Mouse (Mus musculus) forebrain, embryonic 11.5 days (tissue): ENCODE results near the gene Iqck. TPM values are rescaled to one million over a fixed set of nuclear protein-coding genes. Genes with fewer than 3 reads are reported as not detected.

Source experiments
- ATAC-seq: fragments of 200-750 bp; cut with Nextera tagmentation; replicated peaks from 2 replicates; pipeline ENCODE4 v1.8.0; 2017; ENCODE audit warnings: moderate TSS enrichment; ENCODE audit not compliant: low FRiP score
- DNase-seq: peaks from one replicate; pipeline ENCODE4 v3.0.0-alpha.2; 2017; ENCODE audit warnings: low spot score
- H3K27ac ChIP-seq: fragments of 300-500 bp; sonication (generic); 2 replicates; pipeline ENCODE4 v1.5.1; 2014; ENCODE audit warnings: low read depth, low read length
- H3K27me3 ChIP-seq: fragments of 300-500 bp; sonication (generic); 2 replicates; pipeline ENCODE4 v1.6.1; 2014; ENCODE audit warnings: mild to moderate bottlenecking, low read length, mixed read lengths; ENCODE audit not compliant: control insufficient read depth, insufficient read depth
- H3K36me3 ChIP-seq: fragments of 300-500 bp; sonication (generic); 2 replicates; pipeline ENCODE4 v1.6.1; 2014; ENCODE audit warnings: mild to moderate bottlenecking, low read length, moderate library complexity, mixed read lengths; ENCODE audit not compliant: control insufficient read depth, insufficient read depth
- H3K4me1 ChIP-seq: fragments of 300-500 bp; sonication (generic); replicated peaks from 2 replicates; pipeline ENCODE4 v1.6.1; 2014; ENCODE audit warnings: low read length, mixed read lengths; ENCODE audit not compliant: control insufficient read depth, insufficient read depth
- H3K4me2 ChIP-seq: fragments of 300-500 bp; sonication (generic); 2 replicates; pipeline ENCODE4 v1.6.1; 2014; ENCODE audit warnings: low read depth, mild to moderate bottlenecking, low read length, moderate library complexity, mixed read lengths; ENCODE audit not compliant: severe bottlenecking
- H3K4me3 ChIP-seq: fragments of 300-500 bp; sonication (generic); 2 replicates; pipeline ENCODE4 v1.5.1; 2014; ENCODE audit warnings: low read depth, low read length
- H3K9ac ChIP-seq: fragments of 300-500 bp; sonication (generic); 2 replicates; pipeline ENCODE4 v1.6.1; 2014; ENCODE audit warnings: low read length
- H3K9me3 ChIP-seq: fragments of 300-500 bp; sonication (generic); 2 replicates; pipeline ENCODE4 v1.6.1; 2016; ENCODE audit warnings: low read length, mixed read lengths; ENCODE audit not compliant: control insufficient read depth
- WGBS: fragments of 180-500 bp; shearing (Covaris S2); extraction: QIAGEN DNeasy Blood & Tissue Kit; methylation state at CpG from one replicate; pipeline ENCODE4 v1.1.7; 2014; 5-methylcytosine and 5-hydroxymethylcytosine counted together
- polyA plus RNA-seq: library from polyadenylated mRNA; unstranded; fragments of >200 nt; fragmentation: Nextera tagmentation; extraction: Ambion mirVana; gene quantifications from 2 replicates; pipeline ENCODE4 v1.2.1, GENCODE M21; 2014

Gene Iqck
- polyA plus RNA-seq, 1 experiment from 2014 or later, result 2.8 TPM

DNA sequence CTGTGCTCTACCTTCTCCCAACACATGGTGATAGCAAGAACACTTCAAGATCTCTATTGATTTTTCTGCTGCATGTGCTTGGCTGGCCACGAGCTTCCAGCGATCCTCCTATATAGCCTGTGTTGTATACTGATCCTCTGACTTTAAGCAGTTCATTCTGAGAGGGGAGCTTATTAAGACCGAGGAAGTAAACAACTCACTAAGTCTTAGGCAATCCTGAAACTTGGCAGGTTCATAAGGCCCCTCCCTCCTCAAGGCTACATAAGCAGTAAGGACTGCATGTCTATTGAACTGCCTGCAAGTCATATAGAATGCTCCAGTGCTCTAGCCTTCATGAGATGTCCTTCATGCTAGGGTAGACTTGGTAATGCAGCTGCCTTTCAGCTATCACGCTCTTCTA lies 9.2 kb upstream of the Iqck start:
- H3K4me3 ChIP-seq, result no peak overlapping the region
- no peaks in the 10 kb centered on the region for H3K27me3 ChIP-seq
- H3K9ac ChIP-seq, result no peak overlapping the region
- H3K9me3 ChIP-seq, result no peaks in the 10 kb centered on the region
- DNase-seq (no peak), ATAC-seq (no peak)
- H3K4me1 ChIP-seq, result no peaks in the 10 kb centered on the region
- peaks cover 16% of the 10 kb centered on the region; the same call in 1 of the 2 replicates for H3K36me3 ChIP-seq
- no peak overlapping the region for H3K27ac ChIP-seq
- no peak overlapping the region for H3K4me2 ChIP-seq
- WGBS, result 92% methylated on average over 4 of the region's 4 CpGs

DNA sequence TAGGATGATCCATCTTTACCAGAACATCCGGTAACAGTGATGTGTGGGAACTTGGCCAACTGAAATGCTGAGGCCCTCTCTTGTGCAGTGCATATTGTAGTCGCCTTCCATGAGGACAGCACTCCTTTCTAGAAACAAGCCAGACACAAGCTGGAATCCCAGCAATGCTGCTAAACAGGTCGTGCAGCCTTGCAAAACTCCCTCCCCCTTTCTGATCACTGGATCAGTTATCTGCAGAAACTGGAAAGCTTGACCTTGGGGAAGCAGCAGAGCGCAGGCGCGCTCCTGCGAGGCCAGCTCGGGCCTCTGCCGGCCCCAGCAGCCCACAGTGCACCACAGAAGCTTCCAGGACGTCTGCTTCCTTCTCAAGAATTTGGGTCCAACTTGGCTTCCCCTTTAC lies 6.8 kb upstream of the Iqck start:
- ATAC-seq (no peak), DNase-seq (no peak)
- Histone ChIP-seq H3K27me3 (no peaks in the 10 kb centered on the region), H3K9ac (no peak overlapping the region), H3K4me2 (no peak overlapping the region), H3K4me3 (no peak overlapping the region), H3K4me1 (no peaks in the 10 kb centered on the region), H3K36me3 (peaks cover 21% of the 10 kb centered on the region), H3K27ac (no peak overlapping the region), H3K9me3 (no peaks in the 10 kb centered on the region)
- 89% methylated on average over 10 of the region's 10 CpGs for WGBS

DNA sequence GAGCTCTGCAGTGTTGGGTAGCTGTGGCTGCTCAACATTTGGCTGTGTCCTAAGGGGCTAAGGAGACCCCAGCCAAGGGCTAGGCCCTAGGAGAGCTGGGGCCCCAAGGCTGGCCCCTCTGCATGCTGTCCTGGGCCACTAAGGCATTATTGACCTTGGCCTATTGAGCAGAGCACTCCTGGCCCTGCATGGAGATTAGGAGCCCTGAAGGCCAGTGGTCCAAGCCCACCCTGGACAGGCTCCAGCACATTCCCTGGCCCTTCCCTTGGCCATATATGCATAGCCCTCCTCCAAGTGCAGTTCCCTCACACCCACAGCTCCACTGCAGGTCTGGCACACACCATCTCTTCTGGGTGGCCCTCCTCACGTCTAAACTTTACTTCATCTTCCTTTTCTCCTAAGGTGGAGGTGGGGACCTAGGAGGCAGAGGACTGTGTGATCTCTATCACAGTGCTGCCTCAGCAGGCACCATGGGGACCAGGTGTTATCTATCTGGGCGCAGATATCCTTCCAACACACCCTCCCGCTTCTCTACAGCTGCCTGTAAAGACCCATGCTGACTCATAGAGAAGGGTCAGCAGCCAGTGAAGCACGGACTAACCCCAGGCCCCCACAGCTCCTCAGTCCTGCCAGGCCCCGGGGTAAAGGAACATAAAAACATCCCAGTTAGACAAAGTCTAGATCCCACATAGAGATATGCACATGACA lies 5.9 kb upstream of the Iqck start:
- Histone ChIP-seq H3K9me3 (no peaks in the 10 kb centered on the region), H3K27ac (no peak overlapping the region), H3K36me3 (peaks cover 16% of the 10 kb centered on the region), H3K4me2 (no peak overlapping the region), H3K9ac (no peak overlapping the region), H3K4me3 (no peak overlapping the region), H3K27me3 (no peaks in the 10 kb centered on the region), H3K4me1 (0 out of 2 replicates have a peak, but pooled peaks cover 5% of the 10 kb centered on the region)
- DNase-seq (no peak), ATAC-seq (no peak)
- 86% methylated on average over 5 of the region's 5 CpGs for WGBS

DNA sequence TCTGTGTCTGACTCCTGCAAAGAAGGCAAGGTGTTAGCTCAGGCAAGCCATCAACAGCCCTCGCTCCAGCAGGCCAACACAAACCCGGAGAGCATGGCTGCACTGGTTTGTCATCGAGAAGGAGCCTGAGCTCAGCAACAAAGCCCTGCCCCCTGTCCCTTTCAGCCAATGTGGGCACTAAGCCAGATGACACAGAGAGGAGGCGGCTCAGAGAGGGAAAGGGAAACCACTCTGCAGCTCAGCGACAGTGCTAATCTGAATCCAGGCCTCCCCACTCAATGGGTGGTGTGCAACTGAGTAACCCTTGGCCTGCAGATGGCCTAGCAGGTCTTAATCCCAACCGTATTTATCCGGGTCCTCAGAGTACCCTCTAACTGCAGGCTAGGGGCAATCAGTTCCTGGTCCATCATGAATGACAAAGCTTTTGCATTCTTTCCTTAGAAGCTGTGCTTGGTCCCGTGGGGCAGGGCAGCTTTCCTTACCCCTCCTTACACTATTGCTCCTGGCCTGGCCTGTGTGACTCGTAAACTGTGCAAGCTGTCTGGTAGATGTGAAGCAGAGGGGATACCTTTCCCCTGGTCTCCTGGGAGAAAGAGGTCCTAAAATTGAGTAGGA lies 4.8 kb upstream of the Iqck start:
- DNase-seq (peak; percentile 33), ATAC-seq (no peak)
- 88% methylated on average over 9 of the region's 9 CpGs for WGBS
- H3K36me3 ChIP-seq, result peaks cover 16% of the 10 kb centered on the region
- no peaks in the 10 kb centered on the region for H3K27me3 ChIP-seq
- no peak overlapping the region for H3K4me3 ChIP-seq
- H3K4me2 ChIP-seq, result no peak overlapping the region
- H3K27ac ChIP-seq, result no peak overlapping the region
- H3K9me3 ChIP-seq, result no peaks in the 10 kb centered on the region
- no peak overlapping the region for H3K9ac ChIP-seq
- H3K4me1 ChIP-seq, result 0 out of 2 replicates have a peak, but pooled peaks cover 6% of the 10 kb centered on the region

DNA sequence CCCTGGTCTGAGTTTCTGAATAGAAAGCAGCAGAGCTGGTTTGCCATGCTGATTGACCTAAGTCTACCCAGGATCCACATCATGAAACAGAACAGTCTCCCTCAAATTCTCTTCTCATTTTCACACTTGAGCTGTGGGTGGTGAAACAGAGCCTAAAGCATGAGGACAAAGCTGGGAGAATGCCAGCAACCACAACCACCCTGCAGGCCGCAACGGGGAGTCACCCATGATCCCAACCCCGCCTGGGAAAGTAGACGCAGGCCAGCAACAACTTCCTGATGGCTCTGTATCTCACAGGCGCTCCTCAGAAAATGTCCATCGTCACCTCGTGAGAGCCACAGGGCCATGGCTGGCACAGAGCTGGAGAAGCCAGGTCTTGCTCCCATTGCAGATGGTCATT lies 4.0 kb upstream of the Iqck start:
- no peak for ATAC-seq
- peak; percentile 33 for DNase-seq
- peaks cover 16% of the 10 kb centered on the region for H3K36me3 ChIP-seq
- no peaks in the 10 kb centered on the region for H3K27me3 ChIP-seq
- H3K4me2 ChIP-seq, result no peak overlapping the region
- no peak overlapping the region for H3K27ac ChIP-seq
- H3K4me3 ChIP-seq, result no peak overlapping the region
- no peaks in the 10 kb centered on the region for H3K9me3 ChIP-seq
- H3K9ac ChIP-seq, result no peak overlapping the region
- 92% methylated on average over 7 of the region's 7 CpGs for WGBS
- 0 out of 2 replicates have a peak, but pooled peaks cover 6% of the 10 kb centered on the region for H3K4me1 ChIP-seq

DNA sequence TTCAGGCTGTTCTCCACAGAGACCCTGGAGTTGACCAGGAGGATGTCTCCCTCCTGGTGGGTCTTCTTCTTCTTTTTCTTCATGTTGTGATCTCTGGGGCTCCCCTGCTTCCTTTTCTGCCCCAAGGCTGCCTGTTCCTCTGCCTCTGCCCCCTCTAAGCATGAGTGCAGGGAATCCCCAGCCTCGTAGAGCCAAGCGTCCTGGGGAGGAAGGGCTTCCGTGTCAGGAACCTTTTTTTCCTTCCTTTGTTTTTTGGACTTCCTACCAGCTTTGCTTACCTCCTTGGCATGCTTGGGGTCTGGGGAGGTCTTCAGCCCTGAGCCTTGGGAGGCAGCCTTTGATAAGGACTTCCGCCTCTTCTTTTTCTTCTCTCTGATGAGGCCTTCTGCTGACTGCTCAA lies 2.9 kb upstream of the Iqck start:
- Histone ChIP-seq H3K9me3 (no peaks in the 10 kb centered on the region), H3K27ac (no peak overlapping the region), H3K4me1 (0 out of 2 replicates have a peak, but pooled peaks cover 6% of the 10 kb centered on the region), H3K9ac (no peak overlapping the region), H3K36me3 (peaks cover 12% of the 10 kb centered on the region), H3K4me2 (no peak overlapping the region), H3K27me3 (no peaks in the 10 kb centered on the region), H3K4me3 (no peak overlapping the region)
- 91% methylated on average over 4 of the region's 4 CpGs for WGBS
- ATAC-seq (no peak), DNase-seq (peak; percentile 41)

DNA sequence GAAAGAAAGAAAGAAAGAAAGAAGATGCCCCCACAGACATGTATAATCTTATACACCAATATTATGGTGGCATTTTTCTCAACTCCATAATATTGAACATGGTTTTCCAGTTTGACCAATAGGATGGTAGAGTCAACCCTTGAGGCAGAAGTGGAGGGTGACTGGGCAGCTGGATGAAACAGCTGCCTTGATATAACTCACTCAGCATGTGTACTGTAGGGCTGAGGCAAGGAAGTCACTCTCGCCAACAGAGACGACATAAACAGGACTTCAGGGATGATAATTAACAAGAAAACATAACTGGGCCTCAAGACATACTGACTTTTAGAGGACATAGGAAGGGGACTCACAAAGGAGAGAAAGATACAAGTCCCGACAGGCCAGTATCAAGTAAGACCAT lies 946 bp upstream of the Iqck start:
- H3K4me3 ChIP-seq, result peak overlapping the region; percentile 82
- H3K9me3 ChIP-seq, result no peaks in the 10 kb centered on the region
- no peak overlapping the region for H3K27ac ChIP-seq
- DNase-seq, result no peak
- H3K4me1 ChIP-seq, result 0 out of 2 replicates have a peak, but pooled peaks cover 6% of the 10 kb centered on the region
- peak overlapping the region; percentile 89 for H3K4me2 ChIP-seq
- no peak for ATAC-seq
- H3K27me3 ChIP-seq, result no peaks in the 10 kb centered on the region
- H3K36me3 ChIP-seq, result peaks cover 9% of the 10 kb centered on the region
- WGBS, result 16% methylated on average over 3 of the region's 3 CpGs
- H3K9ac ChIP-seq, result peak overlapping the region; percentile 75

DNA sequence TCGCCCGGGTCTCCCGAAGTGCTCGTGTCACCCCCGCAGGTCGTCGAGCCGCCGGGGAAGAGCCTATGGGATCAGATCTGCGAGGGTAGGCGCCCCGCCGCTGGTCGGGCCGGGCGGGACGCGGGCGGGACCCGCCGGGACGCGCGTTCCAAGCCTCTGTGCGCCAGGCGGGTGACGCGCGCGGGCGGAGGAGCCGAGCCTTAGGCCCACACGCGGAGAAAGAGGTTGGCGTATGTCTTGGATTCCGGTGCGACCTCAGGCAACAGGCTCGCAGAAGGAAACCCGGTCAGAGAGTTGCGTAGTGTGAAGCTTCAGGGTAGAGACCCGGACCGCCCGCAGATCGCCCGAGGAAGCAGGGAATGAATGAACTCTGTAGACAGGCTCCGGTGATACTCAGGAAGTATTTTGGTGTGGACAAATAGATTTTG lies 339 bp downstream of the Iqck start, which contains the start of gene Knop1:
Gene Knop1 (minus strand): TSS at position 378 of the 428 bp plus-strand sequence.
- ATAC-seq (peak; percentile 81; the same call in 1 of the 2 replicates), DNase-seq (no peak)
- under 1% methylated on average over 46 of the region's 46 CpGs for WGBS
- H3K4me3 ChIP-seq, result peak within 1 kb of the TSS; percentile 82
- peaks cover 9% of the 10 kb centered on the region for H3K36me3 ChIP-seq
- peak within 1 kb of the TSS; percentile 89 for H3K4me2 ChIP-seq
- H3K27ac ChIP-seq, result peak within 1 kb of the TSS; percentile 46; the same call in 1 of the 2 replicates
- no peaks in the 10 kb centered on the region for H3K27me3 ChIP-seq
- H3K9ac ChIP-seq, result peak within 1 kb of the TSS; percentile 75
- H3K9me3 ChIP-seq, result no peaks in the 10 kb centered on the region
- H3K4me1 ChIP-seq, result 0 out of 2 replicates have a peak, but pooled peaks cover 6% of the 10 kb centered on the region
